Mouse (Mus musculus) embryo, embryonic 10 days (tissue): ENCODE measurements at regions not wholly inside any gene's neighbourhood (a gene's known extent, or its start where the extent isn't known, plus 50 kb on each side); places are given as distances from the start of the nearest gene placed in this dataset.
A peak's percentile ranks its signal among the peaks of the same experiment; 100 is the strongest.
"Not testable (repeated sequence)": the region's sequence is repeated elsewhere in the genome, so short reads cannot be mapped to it uniquely, and the experiment has no call there.

ENCODE experiments used
- DNase-seq: peaks from one replicate; pipeline ENCODE4 v3.0.0-alpha.2; 2015; ENCODE audit warnings: low spot score

DNA sequence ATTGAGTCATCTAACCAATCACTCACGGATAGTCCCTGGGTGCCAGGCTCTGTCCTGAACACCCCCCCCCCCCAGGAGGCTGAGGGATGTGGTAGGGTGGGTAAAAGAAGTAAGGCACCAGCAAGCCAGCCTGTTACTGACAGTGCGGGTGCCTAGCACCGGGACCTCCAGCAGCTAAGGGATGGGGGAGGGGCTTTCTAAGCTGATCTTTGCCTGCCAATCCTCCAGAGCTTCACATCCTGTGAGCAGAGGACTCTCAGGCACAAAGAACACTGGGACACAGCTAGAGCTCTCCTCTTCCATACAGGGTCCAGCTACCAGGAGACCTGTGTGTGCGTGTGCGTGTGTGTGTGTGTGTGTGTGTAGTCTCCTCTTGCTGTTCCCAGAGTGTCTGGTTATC, 215.9 kb downstream of the Matn1 start:
- DNase-seq: peak; percentile 39

DNA sequence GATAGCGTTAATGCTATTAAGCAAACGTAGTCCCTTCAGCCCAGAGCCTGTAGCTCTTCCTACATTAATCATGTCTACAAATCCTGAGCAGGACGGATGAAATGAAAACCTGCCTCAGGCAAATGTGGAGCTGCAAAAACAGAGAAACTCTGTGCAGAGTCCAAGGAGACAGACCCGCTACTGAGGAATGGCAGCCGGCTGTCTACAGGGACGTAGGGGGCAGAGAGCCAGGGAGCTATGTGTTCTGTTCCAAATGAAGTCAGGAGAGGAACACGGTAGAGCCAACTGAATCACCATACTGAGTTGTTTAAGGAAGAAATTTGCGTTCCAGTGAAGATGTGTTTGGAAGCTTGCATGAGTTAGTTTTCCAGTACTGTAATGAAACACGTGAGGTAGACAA, 217.3 kb downstream of the Matn1 start:
- no peak for DNase-seq

DNA sequence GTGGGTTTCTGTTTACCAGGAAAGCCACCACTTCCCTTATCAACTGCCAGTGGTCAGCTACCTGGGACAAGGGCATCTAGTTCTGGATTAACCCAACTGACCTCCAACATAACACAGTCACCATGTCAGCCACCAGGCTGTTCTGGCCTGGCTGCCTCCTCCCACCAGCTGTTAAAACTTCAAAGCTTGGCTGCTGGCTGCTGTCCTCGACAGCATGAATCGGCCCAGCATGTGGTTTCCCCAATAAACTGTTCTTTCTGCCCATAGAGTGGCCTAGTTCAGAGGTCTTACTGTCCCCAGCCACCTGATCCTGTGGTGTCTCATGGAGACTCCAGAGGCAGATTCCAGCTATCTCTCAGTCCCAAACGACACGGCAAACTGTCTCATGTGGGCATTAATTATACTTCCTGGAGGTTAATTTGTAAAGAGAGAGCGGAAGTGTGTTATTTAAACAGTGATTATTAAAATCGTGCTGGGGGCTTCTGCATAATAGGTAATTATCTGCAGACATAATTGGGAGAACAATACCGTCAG, 219.7 kb downstream of the Matn1 start:
- DNase-seq: peak; percentile 46

DNA sequence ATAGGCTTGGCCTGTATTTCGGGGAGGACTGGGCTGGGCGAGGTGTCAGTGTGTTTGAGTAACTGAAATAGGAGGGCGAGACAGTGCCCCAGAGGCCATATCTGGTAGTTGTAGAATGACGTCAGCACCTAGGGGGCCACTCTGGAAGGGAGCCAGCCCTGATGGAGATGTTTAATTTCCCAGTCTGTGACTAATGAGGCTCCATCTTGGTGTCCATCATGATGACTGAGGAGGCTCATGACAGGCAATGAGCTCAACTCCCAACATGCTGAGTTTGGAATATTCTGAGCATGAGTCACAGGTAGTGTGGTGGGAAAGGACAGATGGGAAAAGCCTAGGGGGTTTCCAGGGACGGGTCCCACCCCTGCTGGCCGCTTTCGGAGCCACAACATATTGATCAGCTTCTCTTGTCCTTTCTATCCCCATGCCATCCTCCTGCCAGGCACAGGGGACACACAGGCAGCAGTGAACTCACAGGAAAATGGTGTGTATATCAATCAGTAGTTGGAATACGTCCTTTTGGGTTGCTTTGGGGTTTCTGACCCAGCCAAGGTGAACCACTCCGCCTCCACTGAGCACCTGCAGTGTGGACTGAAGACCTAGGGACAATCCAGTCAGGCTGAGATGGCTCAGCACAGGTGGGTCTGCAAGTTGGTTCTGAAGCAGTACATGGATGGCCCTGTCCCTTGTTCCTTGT, 222.5 kb downstream of the Matn1 start:
- DNase-seq: no peak

DNA sequence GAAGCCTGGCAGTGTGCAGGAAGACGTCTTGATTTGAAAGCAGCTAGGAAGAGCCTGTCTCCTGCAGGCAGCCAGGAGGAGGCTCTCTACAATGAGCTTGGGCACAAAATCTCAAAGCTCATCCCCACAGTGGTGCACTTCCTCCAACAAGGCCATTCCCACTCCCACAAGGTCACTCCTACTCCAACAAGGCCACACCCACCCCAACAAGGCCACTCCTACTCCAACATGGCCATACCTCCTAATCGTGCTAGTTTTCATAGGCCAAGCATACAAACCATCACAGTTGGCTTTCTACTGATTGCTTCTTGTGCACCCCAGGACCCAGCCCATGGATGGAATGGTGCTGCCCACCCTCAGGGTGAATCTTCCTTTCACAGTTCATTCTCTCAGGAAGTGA, 223.7 kb downstream of the Matn1 start:
- no peak for DNase-seq

DNA sequence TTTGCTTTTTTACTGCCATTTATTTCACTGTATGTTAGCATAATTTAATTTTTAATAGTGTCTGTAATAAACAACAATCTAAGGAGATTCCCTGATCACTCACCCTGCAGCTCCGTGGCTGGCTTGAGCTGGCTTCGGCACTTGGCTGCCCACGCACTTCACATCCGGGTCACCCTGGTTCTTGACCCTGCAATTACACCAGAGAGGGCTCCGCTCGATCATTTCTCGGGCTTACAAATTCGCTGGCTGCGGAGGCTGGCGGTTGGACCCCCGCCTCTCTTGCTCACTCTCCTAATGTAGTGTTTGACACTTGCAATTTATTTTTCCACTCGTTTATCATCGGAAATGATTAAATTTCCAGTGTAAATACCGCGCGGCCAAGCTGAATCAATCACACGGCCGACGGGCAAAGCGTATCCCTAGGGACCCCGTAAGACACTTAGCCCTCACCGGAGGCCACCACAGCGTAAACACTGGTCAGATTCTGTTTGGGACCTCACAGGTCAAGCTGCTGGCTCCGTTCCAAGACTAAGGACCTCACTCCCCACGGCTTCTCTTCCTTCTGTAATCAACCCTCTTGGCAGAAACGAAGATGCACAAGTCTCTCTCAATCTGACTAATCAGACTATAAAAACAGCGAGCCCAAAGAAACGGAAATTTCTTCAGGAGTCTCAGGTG, 229.7 kb downstream of the Matn1 start:
- peak; percentile 22 for DNase-seq

DNA sequence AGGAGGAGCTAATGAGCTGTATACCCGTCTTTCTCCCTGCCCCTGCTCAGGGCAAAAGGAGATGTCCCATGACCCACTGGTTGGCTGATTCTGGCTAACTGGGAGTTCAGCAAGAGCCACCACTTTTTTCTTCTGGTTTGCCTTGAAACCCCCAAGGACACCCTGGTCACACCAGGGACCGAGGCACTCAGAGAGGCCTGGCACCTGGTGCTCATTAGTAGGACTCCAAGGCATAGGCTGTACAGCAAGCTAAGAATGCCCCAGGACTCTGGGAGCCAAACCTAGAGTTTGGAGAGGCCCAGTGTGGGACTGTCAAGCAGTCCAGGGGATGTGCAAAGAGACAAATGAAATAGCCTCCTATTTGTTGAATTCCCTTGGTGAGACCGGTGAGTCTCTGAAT, 232.5 kb downstream of the Matn1 start:
- peak; percentile 18 for DNase-seq

DNA sequence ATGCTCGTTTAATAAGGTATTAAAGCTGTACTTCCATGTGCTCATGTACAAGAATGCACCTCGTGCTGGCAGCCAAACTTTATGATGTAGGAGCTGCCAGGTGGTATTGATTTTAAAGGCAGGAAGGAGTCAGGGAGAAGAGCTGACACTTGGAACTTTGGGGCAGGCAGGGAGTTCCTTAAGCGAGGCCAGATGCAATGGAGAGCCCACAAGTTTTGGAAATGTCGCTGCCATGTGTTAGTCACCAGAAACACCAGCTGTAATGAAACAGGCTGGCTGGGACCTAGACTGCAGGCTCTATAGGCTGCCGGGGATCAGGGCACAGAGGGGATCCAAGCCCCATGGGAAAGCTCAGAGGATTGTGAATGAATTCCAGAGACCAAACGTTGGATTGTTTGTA, 233.7 kb downstream of the Matn1 start:
- DNase-seq: peak; percentile 66

DNA sequence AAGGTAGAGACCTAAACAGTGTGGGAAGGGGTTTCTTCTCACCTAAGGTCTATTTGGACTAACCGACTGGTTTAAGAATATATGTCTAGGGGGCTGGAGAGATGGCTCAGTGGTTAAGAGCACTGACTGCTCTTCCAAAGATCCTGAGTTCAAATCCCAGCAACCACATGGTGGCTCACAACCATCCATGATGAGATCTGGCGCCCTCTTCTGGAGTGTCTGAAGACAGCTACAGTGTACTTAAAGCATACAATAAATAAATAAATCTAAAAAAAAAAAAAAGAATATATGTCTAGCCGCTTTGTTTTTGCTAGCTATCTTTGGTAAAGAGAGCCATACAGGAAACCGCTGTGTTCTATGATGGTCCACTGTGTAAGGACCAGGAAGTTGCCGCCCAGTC, 234.5 kb downstream of the Matn1 start:
- DNase-seq: not testable (repeated sequence)

DNA sequence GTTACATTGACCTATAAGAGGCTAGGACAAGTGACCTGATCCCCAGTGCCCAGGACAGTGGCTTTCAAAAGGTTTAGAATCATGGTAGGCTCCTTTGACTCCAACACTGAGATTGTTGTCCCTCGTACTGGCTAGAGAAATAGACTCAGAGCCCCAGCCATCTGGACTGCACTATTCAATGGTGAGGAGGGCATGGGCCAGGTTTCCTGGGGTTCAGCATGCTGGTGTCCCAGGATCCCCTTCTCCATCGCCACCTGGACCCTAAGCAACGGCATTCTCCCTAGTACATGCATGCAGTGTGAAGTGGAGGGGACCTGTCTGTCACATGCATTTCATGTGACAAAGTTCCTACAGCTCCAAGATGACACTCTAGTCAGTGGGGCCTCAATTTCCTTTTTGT, 243.9 kb downstream of the Matn1 start:
- no peak for DNase-seq

DNA sequence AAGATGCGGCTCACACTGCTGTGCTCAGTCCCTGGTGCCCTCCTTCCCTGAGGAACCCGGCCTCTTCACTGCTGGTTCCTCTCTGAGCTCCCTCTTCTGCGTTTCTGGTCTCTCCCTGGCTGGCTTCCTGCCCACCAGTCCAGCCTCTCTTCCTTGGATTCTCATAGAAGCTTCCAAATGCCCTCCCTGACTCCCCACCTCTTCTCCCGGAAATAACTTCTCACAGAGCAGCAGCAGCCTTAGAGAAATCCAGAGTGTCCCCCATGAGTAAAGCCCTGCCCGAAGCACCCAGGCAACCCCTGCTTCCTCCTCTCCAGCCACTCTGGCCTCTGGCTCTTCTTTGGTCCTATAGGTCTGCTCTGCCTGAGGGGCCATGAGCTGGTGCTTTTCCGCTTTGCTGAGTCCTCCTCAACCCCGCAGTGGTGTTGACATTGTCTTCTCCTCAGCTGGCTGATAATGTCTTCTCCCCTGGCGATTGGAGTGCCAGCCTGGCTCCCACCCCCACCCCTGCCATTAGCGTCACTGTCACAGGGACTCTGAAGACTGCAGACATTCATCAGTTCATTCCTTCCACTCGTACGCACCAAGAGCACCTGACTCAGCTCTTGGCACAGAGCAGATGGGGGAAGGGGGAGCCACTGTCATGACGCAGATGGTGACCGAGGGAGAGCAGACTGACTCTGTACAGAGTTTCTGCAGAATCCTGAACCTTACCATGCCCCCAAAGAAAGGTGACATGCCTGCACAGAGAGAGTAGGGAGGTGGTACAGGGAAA, 247.1 kb downstream of the Matn1 start:
- DNase-seq: no peak

DNA sequence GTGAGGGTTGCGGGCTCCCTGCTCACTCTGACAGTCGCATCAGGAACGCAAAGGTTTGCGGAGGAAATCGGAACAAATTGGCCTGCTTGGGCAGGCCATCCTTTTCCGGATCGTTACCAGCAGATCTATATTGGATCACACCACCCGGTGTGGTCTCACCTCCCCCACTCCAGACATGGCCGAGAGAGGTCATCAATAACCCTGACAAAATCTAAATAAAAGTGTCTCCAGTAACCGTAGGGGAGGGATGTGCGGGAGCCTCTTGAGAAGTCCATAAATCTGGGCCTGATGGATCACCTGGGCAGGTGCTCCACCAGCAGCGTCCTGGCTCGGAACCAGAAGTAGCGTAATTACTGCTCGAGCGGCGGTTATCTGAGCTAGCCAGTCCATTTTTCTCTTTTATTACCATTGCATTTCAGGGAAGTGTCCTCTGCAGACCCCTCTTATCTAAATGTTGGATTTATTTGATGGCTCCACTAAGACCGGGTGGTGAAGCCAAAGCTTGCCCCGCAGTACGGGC, 249.8 kb downstream of the Matn1 start:
- DNase-seq: no peak

DNA sequence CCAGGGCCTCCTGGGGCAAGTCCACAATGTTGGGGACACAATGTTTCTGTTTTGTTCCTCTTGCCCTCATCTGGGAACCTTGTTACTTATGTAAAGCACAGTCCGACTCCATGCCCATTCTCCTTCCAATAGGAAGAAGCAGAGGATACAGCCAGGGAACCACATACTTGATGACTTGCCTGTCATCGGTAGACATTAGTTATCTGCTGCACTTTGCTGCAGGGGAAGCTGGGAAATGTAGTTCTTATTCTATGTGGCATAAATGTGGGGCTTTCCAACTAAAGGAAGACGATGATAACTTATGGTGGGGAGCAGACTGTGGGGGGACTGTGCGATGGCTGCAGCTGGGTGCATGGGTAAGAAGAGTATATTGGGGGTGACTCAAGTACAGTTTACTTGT, 252.0 kb downstream of the Matn1 start:
- DNase-seq: no peak

DNA sequence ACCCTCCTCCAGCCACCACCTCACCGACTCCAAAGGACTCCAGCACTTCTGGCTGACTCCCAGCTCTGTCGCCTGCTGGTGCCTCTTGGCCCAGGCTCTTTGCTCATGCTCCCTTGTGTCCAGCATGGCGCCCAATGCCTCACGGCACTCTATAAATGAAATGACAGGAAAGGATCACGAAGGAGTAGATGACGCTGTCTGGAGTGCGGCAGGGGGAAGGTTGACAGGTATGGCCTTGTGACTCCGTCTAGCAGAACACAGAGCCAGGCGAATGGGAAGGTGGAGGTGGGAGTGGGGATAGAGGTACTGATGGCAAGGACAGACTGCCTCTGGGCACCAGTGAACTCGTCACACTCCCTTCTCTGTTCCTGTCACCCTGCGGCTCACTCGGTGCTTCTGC, 259.5 kb downstream of the Matn1 start:
- DNase-seq: no peak

DNA sequence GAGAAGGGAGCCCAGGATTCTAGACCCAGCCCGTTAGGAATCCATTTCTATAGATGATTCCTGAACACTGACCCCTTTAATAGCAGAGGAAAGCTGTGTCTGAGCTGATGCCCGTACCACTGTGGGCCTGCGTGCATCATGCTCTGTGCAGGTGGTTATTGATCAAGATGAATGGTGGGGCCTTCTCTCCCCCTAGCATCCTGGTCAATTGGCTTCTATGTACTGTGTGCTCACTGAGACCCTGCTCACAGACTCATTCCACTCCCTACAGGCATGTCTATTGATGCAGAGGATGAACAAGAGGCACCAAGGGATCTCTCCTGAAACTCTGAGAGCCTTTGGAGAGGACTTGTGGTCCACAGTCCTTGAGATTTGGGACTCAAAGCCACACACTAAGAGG, 260.5 kb downstream of the Matn1 start:
- DNase-seq: no peak

DNA sequence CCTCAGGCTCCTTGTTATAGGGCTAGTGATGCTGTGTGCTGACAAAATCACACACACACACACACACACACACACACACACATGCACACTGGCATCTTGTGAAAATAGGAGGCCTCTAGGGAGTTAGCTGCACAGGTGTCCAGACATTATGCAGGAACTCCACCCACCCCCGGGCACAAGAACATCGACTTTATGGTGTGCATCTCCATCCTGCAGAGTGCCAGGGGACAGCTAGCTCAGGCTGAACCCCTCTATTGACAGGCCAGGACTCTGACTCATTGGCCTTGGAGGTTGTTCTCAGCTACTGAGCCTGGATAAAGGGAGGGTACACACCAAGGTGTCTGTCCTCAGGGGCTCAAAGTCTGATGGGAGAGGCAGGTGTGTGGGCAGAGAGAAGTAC, 260.9 kb downstream of the Matn1 start:
- no peak for DNase-seq

DNA sequence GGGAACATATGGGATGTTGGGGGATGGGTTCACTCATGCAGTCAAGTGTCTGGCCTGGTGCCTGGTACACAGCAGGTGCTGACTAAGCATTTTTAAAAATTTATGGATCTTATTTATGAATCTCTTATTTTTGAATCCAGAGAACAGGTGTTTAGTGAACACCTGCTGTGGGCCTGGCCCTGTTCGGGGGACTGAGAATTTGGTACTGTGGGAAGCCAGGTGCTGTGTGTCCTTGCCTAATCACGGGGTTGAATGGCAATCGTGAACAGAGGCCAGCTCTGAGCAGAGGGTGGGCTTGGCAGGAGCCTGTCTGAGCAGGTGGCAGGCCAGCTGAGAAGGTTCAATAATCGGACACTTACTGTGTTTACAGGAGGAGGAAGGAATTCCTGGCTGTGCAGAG, 261.5 kb downstream of the Matn1 start:
- DNase-seq: no peak

DNA sequence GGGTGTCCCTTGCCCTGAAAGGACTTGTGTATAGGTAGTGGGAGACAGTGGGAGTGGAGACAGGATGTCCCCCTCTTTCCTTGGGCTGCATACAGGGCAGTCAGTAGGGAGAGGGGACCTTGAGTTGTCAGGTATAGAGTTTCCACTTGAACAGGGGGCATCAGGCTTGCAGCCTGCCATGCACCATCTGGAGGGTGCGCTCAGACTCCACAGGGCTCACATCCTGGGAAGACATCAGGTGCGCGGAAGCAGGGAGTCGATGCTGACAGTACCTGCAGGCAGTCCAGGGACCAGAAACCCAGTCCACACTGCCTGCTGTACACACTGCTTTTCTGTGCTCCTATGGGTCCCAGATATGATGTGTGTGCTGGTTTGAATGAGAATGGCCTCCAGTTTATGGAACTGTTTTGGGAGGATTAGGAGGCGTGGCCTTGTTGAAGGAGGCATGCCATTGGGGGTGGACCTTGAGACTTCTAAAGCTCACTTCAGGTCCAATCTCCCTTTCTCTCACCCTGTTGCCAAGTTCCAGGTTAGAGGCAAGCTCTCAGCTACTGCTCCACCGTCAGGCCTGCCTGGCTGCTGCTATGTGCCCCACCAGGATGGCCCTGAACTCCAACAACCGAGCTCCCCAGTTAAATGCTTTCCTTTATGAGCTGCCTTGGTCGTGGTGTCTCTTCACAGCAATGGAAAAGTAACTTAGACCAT, 262.1 kb downstream of the Matn1 start:
- DNase-seq: no peak

DNA sequence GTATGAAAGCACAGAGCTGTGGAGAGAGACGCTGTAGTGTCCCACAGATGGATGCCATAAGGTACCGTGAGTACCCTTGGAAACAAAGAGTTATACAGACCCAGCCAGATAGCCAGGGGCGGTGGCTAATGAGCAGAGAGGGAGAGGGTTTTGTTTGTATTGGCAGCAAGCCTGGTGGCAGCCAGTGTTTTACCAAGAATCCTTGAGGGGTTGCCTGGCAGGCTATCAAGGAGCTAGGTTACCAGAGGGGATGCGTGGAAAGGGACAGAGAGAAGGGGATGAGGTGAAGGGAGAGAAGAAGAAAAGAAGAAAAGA, 262.7 kb downstream of the Matn1 start:
- DNase-seq: no peak

DNA sequence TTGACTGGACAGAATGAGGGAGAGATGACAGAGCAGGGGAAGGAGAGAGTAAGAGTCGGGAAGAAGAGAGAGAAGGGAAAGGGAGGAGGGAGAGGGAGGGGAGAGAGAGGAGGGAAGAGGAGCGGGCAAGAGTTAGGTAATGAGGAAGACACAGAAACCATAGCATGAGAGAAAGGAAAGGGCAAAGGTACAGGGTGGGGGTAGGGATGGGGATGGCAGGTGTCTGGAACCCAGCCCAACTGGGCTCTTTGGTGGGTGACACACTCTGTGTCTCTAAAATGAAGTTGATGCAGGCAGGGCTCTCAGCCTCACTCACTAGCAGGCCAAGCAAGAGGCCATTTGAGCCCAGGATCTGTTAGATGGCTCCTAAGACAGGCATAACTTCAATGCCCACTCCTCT, 263.1 kb downstream of the Matn1 start:
- DNase-seq: no peak

DNA sequence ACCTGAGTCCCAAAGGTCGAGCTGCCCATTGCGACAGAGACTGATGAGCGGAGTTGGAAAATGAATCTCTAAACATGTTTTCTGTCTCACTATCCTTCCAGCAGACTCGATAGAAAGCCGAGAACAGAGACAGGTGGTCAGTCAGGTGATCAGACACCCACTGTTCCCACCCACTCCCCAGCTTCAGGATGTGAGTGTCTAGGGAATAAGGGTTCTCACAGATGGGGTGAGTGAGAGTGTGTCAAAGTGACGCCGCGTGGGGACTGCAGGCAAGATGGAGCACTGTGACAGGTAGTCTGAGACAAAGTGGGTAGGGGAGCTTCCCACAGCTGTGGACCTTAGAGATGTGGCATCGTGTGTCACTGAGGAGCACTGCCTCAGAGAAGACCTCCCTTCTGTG, 264.0 kb downstream of the Matn1 start:
- no peak for DNase-seq

DNA sequence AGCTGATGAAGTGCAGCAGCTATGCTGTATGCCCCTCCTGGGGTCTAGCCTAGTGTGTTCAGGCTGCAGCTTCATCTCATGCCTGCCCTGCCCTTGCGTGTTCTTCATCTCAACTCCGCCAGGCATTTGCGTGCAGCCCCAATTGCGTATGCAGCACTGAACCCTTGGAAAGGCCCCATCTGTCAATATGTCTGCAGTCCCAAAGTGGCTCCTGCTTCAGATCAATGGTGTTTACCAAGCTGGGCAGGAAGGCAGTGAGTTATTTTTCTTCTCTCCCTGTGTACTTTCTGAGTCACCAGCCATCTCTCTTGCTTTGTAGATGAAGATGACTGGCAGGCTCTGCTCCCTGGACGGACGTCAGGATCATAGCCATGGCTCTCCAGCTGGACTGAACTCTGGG, 264.5 kb downstream of the Matn1 start:
- no peak for DNase-seq
